Mouse (Mus musculus): ENCODE measurements around the gene Rrn3.
"Not testable (repeated sequence)": the region's sequence is repeated elsewhere in the genome, so short reads cannot be mapped to it uniquely, and the experiment has no call there.

Gene Rrn3

DNA sequence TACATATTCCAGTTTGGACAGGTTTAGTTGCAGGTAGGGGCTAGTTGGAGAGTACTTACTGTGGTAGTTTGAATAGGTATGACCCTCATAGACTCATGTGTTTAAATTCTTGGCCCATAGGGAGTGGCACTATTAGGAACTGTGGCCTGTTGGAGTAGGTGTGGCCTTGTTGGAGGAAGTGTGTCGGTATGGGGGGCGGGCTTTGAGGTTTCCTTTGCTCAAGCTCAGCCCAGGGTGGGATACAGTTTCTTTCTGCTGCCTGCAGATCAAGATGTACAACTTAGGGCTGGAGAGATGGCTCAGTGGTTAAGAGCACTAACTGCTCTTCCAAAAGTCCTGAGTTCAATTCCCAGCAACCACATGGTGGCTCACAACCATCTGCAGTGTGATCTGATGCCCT is 12.9 kb downstream of the Rrn3 start:
- DNase-seq: not testable (repeated sequence)

DNA sequence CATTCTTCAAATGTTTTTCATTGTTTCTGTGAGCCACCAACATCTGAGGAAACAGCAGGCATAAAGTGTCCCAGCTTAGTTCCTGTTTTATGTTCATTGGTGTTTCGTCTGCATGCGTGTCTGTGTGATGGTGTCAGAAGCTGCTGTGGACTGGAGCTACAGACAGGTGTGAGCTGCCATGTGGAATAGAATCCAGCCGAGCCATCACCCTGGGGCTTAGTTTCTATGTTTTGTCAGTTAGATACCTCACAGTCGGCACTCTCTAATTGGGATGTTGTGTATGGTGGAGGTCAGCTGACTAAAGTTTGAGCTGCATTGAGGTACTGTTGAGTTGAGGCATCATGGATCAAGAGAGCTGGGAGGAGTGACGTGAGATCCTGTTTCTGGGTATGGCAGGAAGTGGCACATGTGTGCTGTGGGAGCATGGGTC is 16.3 kb downstream of the Rrn3 start:
- no peak for DNase-seq

GRCm38 (mm10) chr16:13801231-13801630 is 20.7 kb downstream of the Rrn3 start:
- DNase-seq: no peak

GRCm38 (mm10) chr16:13804666-13805065 is 24.2 kb downstream of the Rrn3 start:
- DNase-seq: no peak

- no peak for DNase-seq
Observed at GRCm38 (mm10) chr16:13807616-13808015, 27.1 kb downstream of the Rrn3 start.

GRCm38 (mm10) chr16:13808410-13808809 is 27.9 kb downstream of the Rrn3 start:
- no peak for DNase-seq

- DNase-seq: no peak
Observed at GRCm38 (mm10) chr16:13812152-13812551, 31.6 kb downstream of the Rrn3 start.

GRCm38 (mm10) chr16:13813200-13813599 is 32.7 kb downstream of the Rrn3 start:
- no peak for DNase-seq

DNA sequence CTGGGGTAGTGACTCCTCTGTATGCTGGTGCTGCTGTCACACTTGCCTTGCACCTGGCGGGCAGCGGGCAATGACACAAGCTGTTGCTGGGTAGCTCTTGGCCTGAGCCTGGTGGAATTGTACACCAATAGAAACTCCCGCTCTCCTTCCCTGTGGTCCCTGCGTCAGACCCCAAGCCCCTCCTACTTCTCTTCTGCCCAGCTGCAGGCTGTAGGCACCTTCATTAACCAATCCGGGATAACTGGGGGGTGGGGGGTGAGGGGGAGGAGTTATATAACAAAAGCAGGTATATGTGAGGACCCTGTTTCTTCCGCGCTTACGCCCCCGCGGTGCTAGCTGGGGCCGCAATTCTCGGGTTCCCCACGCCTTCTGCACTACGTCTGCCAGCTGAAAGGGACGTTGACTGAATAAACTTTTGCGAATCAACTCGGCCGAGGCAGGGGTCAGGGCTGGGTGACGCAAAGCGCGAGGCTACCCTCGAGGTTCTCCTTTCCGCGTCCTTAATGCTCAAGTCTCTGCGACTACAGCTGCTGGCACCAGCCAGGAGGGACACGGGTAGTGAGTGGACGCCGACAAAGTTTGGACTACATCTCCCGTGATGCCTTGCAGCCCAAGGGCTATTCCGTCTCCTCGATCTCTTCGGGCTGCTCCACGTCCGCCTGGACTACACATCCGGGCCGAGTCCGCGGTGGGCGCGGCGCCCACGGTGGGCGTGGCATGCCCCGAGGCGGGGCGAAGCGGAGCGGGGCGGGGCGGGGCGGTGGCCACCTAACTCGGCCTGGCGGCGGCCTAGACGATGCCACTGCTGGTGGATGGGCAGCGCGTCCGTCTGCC is 38.3 kb downstream of the Rrn3 start, which contains the start of gene Ntan1:
Gene Ntan1 (plus strand): TSS at position 286 of the 834 bp plus-strand sequence.
- peak; percentile 99 for DNase-seq

DNA sequence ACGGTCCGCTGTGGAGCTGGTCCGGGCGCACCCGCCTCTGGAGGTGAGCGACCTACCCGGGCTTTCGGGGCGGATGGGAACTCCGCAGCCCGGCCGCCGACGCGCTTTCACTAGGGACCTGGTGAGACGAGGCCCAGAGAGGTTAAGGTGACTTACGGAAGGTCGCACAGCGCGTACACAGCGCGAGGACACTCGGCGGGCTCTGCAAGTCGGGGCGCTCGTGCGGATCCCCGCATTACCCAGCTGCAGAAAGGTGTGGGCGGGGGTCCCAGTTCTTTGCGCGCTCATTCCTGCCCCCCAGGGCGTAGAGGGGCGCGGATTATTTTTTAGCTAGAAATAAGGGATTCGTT is 38.9 kb downstream of the Rrn3 start:
- DNase-seq: no peak

- DNase-seq: no peak
Observed at GRCm38 (mm10) chr16:13819806-13820500, 39.4 kb downstream of the Rrn3 start.

GRCm38 (mm10) chr16:13820771-13821170 is 40.3 kb downstream of the Rrn3 start:
- DNase-seq: no peak

GRCm38 (mm10) chr16:13825781-13826490 is 45.4 kb downstream of the Rrn3 start:
- DNase-seq: no peak

GRCm38 (mm10) chr16:13826511-13826910 is 46.0 kb downstream of the Rrn3 start:
- DNase-seq: no peak

- DNase-seq: peak in 1 of 2 experiments; percentile 23
Observed at GRCm38 (mm10) chr16:13830444-13830843, 49.9 kb downstream of the Rrn3 start.

DNA sequence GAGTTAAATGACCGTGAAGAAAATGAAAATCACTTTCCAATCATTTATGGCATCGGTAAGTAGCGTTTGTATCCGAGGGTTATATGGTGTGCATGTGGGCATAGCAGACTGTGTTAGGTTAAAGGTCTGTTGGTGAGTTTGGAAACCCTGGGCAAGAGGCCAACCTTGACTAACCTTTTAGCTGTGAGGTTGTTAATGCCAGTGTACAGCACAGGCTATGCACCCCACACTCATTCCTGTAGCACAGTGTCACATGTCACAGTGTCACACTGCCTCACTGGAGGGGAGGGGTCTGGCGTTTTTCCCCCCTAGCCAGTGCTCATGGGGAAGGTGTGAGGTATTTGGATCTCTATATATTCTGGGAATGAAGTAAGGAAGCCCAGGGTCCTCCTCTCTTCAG is 51.1 kb downstream of the Rrn3 start:
- no peak for DNase-seq

GRCm38 (mm10) chr16:13834382-13834781 is 53.9 kb downstream of the Rrn3 start:
- DNase-seq: no peak

- no peak for DNase-seq
Observed at GRCm38 (mm10) chr16:13840056-13840455, 59.5 kb downstream of the Rrn3 start.

DNA sequence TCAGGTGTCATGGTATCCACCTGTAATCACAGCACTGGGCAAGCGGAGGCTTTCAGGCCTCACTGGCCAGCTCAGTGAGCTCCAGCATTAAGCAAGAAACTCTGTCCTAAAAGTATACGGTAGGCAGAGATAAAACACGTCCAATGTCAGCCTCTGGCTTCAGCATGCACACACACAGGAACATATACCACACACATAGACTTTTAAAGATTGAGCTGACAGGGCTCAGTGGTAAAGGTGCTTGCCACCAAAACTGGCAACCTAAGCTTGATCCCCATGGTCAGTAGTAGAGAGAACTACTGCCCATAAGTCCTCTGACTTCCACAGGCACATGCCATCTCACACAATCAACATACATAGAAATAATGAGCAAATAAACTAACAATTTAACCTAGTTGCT is 60.4 kb downstream of the Rrn3 start:
- no peak for DNase-seq

DNA sequence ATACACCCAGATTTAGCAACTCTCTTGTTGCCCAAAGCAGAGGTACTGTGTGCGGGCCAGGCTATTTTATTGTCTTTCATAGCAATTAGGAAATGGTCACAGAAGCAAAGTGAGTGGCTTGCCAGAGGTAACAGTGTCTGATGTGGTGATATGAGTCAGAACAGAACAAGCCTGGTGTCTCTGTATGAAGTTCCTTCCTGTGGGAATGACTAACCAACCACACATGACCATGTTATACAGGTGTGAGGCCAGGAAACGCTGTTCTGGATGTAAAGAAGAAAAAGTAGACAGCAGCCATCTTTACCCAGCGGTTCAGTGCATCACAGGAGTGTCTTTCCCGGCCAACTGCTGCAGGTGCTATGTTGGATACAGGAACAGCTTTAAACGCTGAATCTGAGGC is 64.5 kb downstream of the Rrn3 start:
- no peak for DNase-seq

GRCm38 (mm10) chr16:13846675-13847074 is 66.2 kb downstream of the Rrn3 start:
- no peak for DNase-seq

GRCm38 (mm10) chr16:13848310-13848709 is 67.8 kb downstream of the Rrn3 start:
- no peak for DNase-seq

GRCm38 (mm10) chr16:13851446-13851845 is 70.9 kb downstream of the Rrn3 start:
- no peak for DNase-seq

DNA sequence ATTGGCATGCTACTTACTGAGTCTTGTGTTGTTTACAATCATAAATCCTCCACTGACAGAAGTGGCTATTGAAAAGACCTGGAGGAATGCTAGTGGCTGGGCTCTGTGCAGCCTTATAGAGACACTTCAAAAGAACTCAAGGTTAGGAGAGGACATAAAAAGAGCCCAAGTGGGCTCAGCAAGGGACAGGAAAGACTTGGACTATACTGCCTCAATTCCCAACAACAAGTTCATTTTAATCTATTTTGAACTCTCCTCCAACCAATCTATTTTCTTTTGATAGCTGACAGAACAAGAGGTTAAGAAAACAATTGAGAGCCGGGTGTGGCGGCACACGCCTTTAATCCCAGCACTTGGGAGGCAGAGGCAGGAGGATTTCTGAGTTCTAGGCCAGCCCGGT is 73.4 kb downstream of the Rrn3 start:
- no peak for DNase-seq

Measured in cerebellum, postnatal 10 days (tissue).